ENCODE assay signal across 9 mouse cellular contexts in the genomic region with DNA sequence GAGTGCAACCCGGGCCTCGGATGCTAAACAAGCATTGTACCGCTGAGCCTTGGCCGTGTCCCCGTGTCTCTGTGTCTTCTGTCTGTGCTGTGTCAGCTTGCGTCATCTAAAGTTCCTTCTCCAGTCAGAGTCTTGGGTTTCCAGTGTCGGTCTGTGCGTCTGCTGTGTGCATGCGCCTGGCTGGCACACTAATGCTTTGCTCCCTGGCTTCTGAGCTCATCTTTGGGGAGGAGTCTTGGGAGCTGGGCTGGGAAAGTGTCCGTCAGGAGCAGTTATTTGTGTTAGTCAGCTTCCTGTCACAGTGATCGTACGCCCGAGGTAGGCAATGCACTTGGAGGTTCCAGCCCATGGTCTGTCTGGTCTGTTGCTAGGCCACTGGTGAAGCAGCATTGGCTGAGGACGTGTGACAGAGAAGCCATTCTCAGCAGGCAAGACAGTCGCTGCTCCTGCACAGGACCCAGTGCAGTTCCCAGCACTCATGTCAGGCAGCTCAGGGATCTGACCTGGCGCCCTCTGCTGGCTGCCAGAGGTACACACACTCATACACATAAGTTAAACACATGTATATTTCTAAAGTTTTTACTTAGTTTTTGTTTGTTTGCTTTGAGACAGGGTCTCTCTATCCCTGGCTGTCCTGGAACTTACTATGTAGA. TPM values are rescaled to one million over a fixed set of nuclear protein-coding genes. Genes with fewer than 3 reads are reported as not detected.
A peak's percentile ranks its signal among the peaks of the same experiment; 100 is the strongest.
DNase-seq lines count a peak whose midpoint lies in the region; ATAC-seq and TF ChIP-seq lines count a peak whose summit lies in the region.
"Had no signal": no experiment of that assay in that cellular context is flagged by ENCODE, and none has a peak within 500 bp of the region (broad histone marks: within the 10 kb centered on the region; RNA-seq: fewer than 3 reads in every experiment).

No protein-coding gene starts in this region.

- no peak for TF ChIP-seq POLR2A in CH12.LX (IDR thresholded peaks at IDR 0.05; ENCODE audit: low read depth, low read length)
- no peak for TF ChIP-seq POLR2A in cortical plate, adult 2 months (IDR thresholded peaks at IDR 0.05; ENCODE audit: extremely low read depth, insufficient read depth, low read length)

- H3K79me2 ChIP-seq in CH12.LX (replicated peaks; ENCODE audit: control insufficient read depth, extremely low read depth, insufficient read depth, poor library complexity, severe bottlenecking): no peaks in the 10 kb centered on the region

- H3K36me3 ChIP-seq in hindbrain, postnatal 0 days (ENCODE audit: insufficient read depth, low read length): no peaks in the 10 kb centered on the region
- no peaks in the 10 kb centered on the region for H3K36me3 ChIP-seq in hindbrain, embryonic 16.5 days (ENCODE audit: control insufficient read depth, insufficient read depth, low read length)
- peaks cover 0 to 59% of the 10 kb centered on the region in 2 experiments for H3K36me3 ChIP-seq in CH12.LX (replicated peaks in 1 of 2; ENCODE audit: control insufficient read depth in 1 of 2, insufficient read depth in 1 of 2, low read length in 1 of 2)
- H3K36me3 ChIP-seq in midbrain, embryonic 10.5 days: peaks cover 3% of the 10 kb centered on the region; the same call in 1 of the 2 replicates
- H3K36me3 ChIP-seq: midbrain, embryonic 12.5 days had no signal

- peak; percentile 52 for TF ChIP-seq CTCF in hindbrain, postnatal 0 days (IDR thresholded peaks at IDR 0.05; ENCODE audit: low read depth)
- peak; percentile 65 to 66 for TF ChIP-seq CTCF in CH12.LX (conservative IDR thresholded peaks at IDR 0.05 in 1 of 2, IDR thresholded peaks at IDR 0.05 in 1 of 2; ENCODE audit: low read depth in 2 of 2, low read length in 2 of 2)
- peak; percentile 25; the same call in 1 of the 2 replicates for TF ChIP-seq CTCF in cortical plate, adult 2 months (IDR thresholded peaks at IDR 0.05; ENCODE audit: extremely low read depth, insufficient read depth, low read length)

- no peak overlapping the region for H3K27ac ChIP-seq in hindbrain, postnatal 0 days
- H3K27ac ChIP-seq in hindbrain, embryonic 16.5 days (ENCODE audit: low read depth, low read length): no peak overlapping the region
- H3K27ac ChIP-seq in CH12.LX (ENCODE audit: insufficient read depth, low read depth): no peak overlapping the region
- no peak overlapping the region for H3K27ac ChIP-seq in cortical plate, adult 2 months (ENCODE audit: insufficient read depth, low read length)
- H3K27ac ChIP-seq in midbrain, embryonic 10.5 days (replicated peaks): no peak overlapping the region
- H3K27ac ChIP-seq: midbrain, embryonic 12.5 days had no signal

- no peak overlapping the region for H3K9ac ChIP-seq in hindbrain, postnatal 0 days (replicated peaks; ENCODE audit: low read length)
- no peak overlapping the region for H3K9ac ChIP-seq in hindbrain, embryonic 16.5 days (ENCODE audit: low read depth, low read length)
- H3K9ac ChIP-seq in CH12.LX (ENCODE audit: insufficient read depth, low read depth): no peak overlapping the region
- H3K9ac ChIP-seq: midbrain, embryonic 12.5 days had no signal

- no peak for TF ChIP-seq EP300 in CH12.LX (IDR thresholded peaks at IDR 0.05; ENCODE audit: low read length)

- H3K27me3 ChIP-seq in hindbrain, postnatal 0 days (ENCODE audit: insufficient read depth, low read length): no peaks in the 10 kb centered on the region
- H3K27me3 ChIP-seq in hindbrain, embryonic 16.5 days (replicated peaks; ENCODE audit: control insufficient read depth, insufficient read depth, low read length): no peaks in the 10 kb centered on the region
- no peaks in the 10 kb centered on the region for H3K27me3 ChIP-seq in CH12.LX (replicated peaks)
- no peaks in the 10 kb centered on the region for H3K27me3 ChIP-seq in midbrain, embryonic 10.5 days (ENCODE audit: low read depth, poor library complexity, severe bottlenecking)
- H3K27me3 ChIP-seq: midbrain, embryonic 12.5 days had no signal

- ATAC-seq in hindbrain, postnatal 0 days: no peak
- ATAC-seq in hindbrain, embryonic 16.5 days: no peak
- ATAC-seq in inflammation-experienced regulatory T-cells, adult 6 months: no peak

- in situ Hi-C loops in CH12.LX (cut with MboI; ENCODE audit: low pct_ligation_motif_present, low pct_unique_long_range_greater_than_20kb, low sequenced_read_pairs): no loop called here

- peaks cover 5% of the 10 kb centered on the region; the same call in 1 of the 2 replicates for H3K4me1 ChIP-seq in hindbrain, postnatal 0 days (ENCODE audit: insufficient read depth, low read length)
- H3K4me1 ChIP-seq in hindbrain, embryonic 16.5 days (ENCODE audit: control insufficient read depth, insufficient read depth, low read depth, low read length): peaks cover 8% of the 10 kb centered on the region
- H3K4me1 ChIP-seq in CH12.LX (ENCODE audit: control insufficient read depth in 1 of 2, insufficient read depth in 2 of 2): peaks cover 12 to 30% of the 10 kb centered on the region in 2 experiments
- H3K4me1 ChIP-seq in cortical plate, adult 2 months (ENCODE audit: control insufficient read depth, insufficient read depth, low read length): peaks cover 3% of the 10 kb centered on the region
- H3K4me1 ChIP-seq in midbrain, embryonic 10.5 days: peaks cover 42% of the 10 kb centered on the region

- no peak overlapping the region for H3K4me2 ChIP-seq in hindbrain, postnatal 0 days (ENCODE audit: low read depth, low read length)
- H3K4me2 ChIP-seq in hindbrain, embryonic 16.5 days (ENCODE audit: low read length): no peak overlapping the region
- H3K4me2 ChIP-seq in CH12.LX (ENCODE audit: insufficient read depth, low read depth, poor library complexity, severe bottlenecking): no peak overlapping the region
- H3K4me2 ChIP-seq: midbrain, embryonic 12.5 days had no signal

- WGBS in hindbrain, postnatal 0 days: 76% methylated on average over 16 of the region's 16 CpGs
- WGBS in hindbrain, embryonic 16.5 days: 75% methylated on average over 16 of the region's 16 CpGs
- 81% methylated on average over 16 of the region's 16 CpGs for WGBS in midbrain, embryonic 10.5 days

- dilution Hi-C loops in CH12.LX (cut with MboI; ENCODE audit: extremely low pct_ligation_motif_present, extremely low pct_unique_long_range_greater_than_20kb, low sequenced_read_pairs): no loop called here

- no peak for DNase-seq in hindbrain, postnatal 0 days (ENCODE audit: low spot score)
- peak; percentile 37 for DNase-seq in CH12.LX (ENCODE audit: extremely low read depth)
- peak; percentile 19 to 41 for DNase-seq in natural killer cell, adult 2 months (ENCODE audit: low spot score in 2 of 2)
- no peak for DNase-seq in embryo, embryonic 9.5 days (ENCODE audit: extremely low spot score)
- DNase-seq in midbrain, embryonic 10.5 days (ENCODE audit: low spot score): no peak

- no peaks in the 10 kb centered on the region for H3K9me3 ChIP-seq in hindbrain, postnatal 0 days (ENCODE audit: low read length)
- no peaks in the 10 kb centered on the region for H3K9me3 ChIP-seq in hindbrain, embryonic 16.5 days (ENCODE audit: control insufficient read depth, low read length)
- peaks cover 19% of the 10 kb centered on the region for H3K9me3 ChIP-seq in CH12.LX (replicated peaks; ENCODE audit: low read length)
- H3K9me3 ChIP-seq in midbrain, embryonic 10.5 days (replicated peaks): peaks cover 7% of the 10 kb centered on the region; the same call in 1 of the 2 replicates

- no peak overlapping the region for H3K4me3 ChIP-seq in hindbrain, postnatal 0 days (ENCODE audit: low read length)
- no peak overlapping the region for H3K4me3 ChIP-seq in hindbrain, embryonic 16.5 days (ENCODE audit: low read length)
- no peak overlapping the region for H3K4me3 ChIP-seq in CH12.LX (replicated peaks in 1 of 3; ENCODE audit: low read depth in 2 of 3, low read length in 2 of 3, poor library complexity in 1 of 3)
- H3K4me3 ChIP-seq in cortical plate, adult 2 months (ENCODE audit: insufficient read depth, low read length): no peak overlapping the region
- H3K4me3 ChIP-seq in midbrain, embryonic 10.5 days: no peak overlapping the region
- H3K4me3 ChIP-seq: midbrain, embryonic 12.5 days had no signal

- TF ChIP-seq RAD21 in CH12.LX (IDR thresholded peaks at IDR 0.05; ENCODE audit: low read depth, low read length): peak; percentile 36

TF ChIP-seq in CH12.LX, 34 proteins besides CTCF, POLR2A, EP300 and RAD21 (continues in another document):
- TF ChIP-seq RCOR1 (conservative IDR thresholded peaks at IDR 0.05; ENCODE audit: low read depth, low read length): no peak

RNA-seq across cellular contexts. Expression of a gene that starts 27.5 kb away (rescaled TPM):
- 16.4 and 16.6 TPM in 2 replicates for total RNA-seq in hindbrain, postnatal 0 days (2014; rRNA removed)
- 1.4 and 1.7 TPM in 2 replicates for polyA plus RNA-seq in hindbrain, postnatal 0 days (2015; fragmentation: Nextera tagmentation; extraction: Ambion mirVana)
- polyA plus RNA-seq in hindbrain, embryonic 16.5 days (2015; fragmentation: Nextera tagmentation; extraction: Ambion mirVana): 1.1 TPM in 2 replicates
- total RNA-seq in CH12.LX (2012; rRNA removed) (4.1 and 7.3 TPM in 2 replicates), CH12.LX (2014; rRNA removed) (1.8 and 2.9 TPM in 2 replicates)
- polyA plus RNA-seq in CH12.LX (2012; ENCODE audit: insufficient read length, low read depth): 12.7 and 15.5 TPM in 2 replicates
- 24.2 TPM in 2 replicates for polyA plus RNA-seq in cortical plate, adult 2 months (2012; rRNA removed)
- polyA plus RNA-seq in midbrain, embryonic 10.5 days (2016; fragmentation: Nextera tagmentation; extraction: Ambion mirVana): 1.5 and 1.7 TPM in 2 replicates
- 1 to 10 TPM; 2.5 to 3.8 (median 3.8) TPM for polyA plus RNA-seq in inflammation-experienced regulatory T-cells, adult 6 months (2017; shearing (Covaris generic))

RNA-seq across cellular contexts. Expression of a gene that starts 52.4 kb away (rescaled TPM):
- total RNA-seq in hindbrain, postnatal 0 days (2014; rRNA removed): 5.4 and 13.0 TPM in 2 replicates
- 7.8 and 9.9 TPM in 2 replicates for polyA plus RNA-seq in hindbrain, postnatal 0 days (2015; fragmentation: Nextera tagmentation; extraction: Ambion mirVana)
- 5.8 and 7.0 TPM in 2 replicates for polyA plus RNA-seq in hindbrain, embryonic 16.5 days (2015; fragmentation: Nextera tagmentation; extraction: Ambion mirVana)
- 56.9 and 81.8 TPM in 2 replicates for total RNA-seq in CH12.LX (2012; rRNA removed)
- total RNA-seq in CH12.LX (2014; rRNA removed): 31.3 and 33.3 TPM in 2 replicates
- polyA plus RNA-seq in CH12.LX (2012; ENCODE audit: insufficient read length, low read depth): 53.6 and 57.4 TPM in 2 replicates
- polyA plus RNA-seq in cortical plate, adult 2 months (2012; rRNA removed): 3.7 and 4.5 TPM in 2 replicates
- polyA plus RNA-seq in midbrain, embryonic 10.5 days (2016; fragmentation: Nextera tagmentation; extraction: Ambion mirVana): 3.1 TPM in 2 replicates
- polyA plus RNA-seq in inflammation-experienced regulatory T-cells, adult 6 months (2017; shearing (Covaris generic)): 10 to 100 TPM; 29.7 to 51.9 (median 32.8) TPM

RNA-seq across cellular contexts. Expression of a gene that starts 53.3 kb away (rescaled TPM):
- total RNA-seq in hindbrain, postnatal 0 days (2014; rRNA removed): 38.7 and 46.5 TPM in 2 replicates
- 23.6 and 27.2 TPM in 2 replicates for polyA plus RNA-seq in hindbrain, postnatal 0 days (2015; fragmentation: Nextera tagmentation; extraction: Ambion mirVana)
- 25.0 and 25.7 TPM in 2 replicates for polyA plus RNA-seq in hindbrain, embryonic 16.5 days (2015; fragmentation: Nextera tagmentation; extraction: Ambion mirVana)
- 26.9 and 29.6 TPM in 2 replicates for total RNA-seq in CH12.LX (2012; rRNA removed)
- 11.4 and 17.4 TPM in 2 replicates for total RNA-seq in CH12.LX (2014; rRNA removed)
- polyA plus RNA-seq in CH12.LX (2012; ENCODE audit: insufficient read length, low read depth): 35.8 and 37.9 TPM in 2 replicates
- 13.7 and 14.4 TPM in 2 replicates for polyA plus RNA-seq in cortical plate, adult 2 months (2012; rRNA removed)
- 28.2 and 30.8 TPM in 2 replicates for polyA plus RNA-seq in midbrain, embryonic 10.5 days (2016; fragmentation: Nextera tagmentation; extraction: Ambion mirVana)
- polyA plus RNA-seq in inflammation-experienced regulatory T-cells, adult 6 months (2017; shearing (Covaris generic)): 1 to 10 TPM; 3.2 to 8.3 (median 6.6) TPM

Comparison
In these comparisons a context has a peak if more than half of its experiments do, and no peak if none do; other contexts are left out.
1. DNase-seq: peak in CH12.LX (single experiment) and natural killer cell, adult 2 months (2 of 2); none in hindbrain, postnatal 0 days (single experiment), embryo, embryonic 9.5 days (single experiment) and midbrain, embryonic 10.5 days (single experiment).
2. Peak in every context shown above with its lines, with median percentiles within 50 percentile points of each other: CTCF ChIP-seq.